Mouse (Mus musculus) heart, adult 2 months (tissue): ENCODE results near the gene Extl1.

Source experiments
- CTCF ChIP-seq: fragments of 200-600 bp; IDR thresholded peaks from 2 replicates; pipeline ENCODE4 v1.8.1; 2022; ENCODE audit warnings: antibody characterized with exemption, mild to moderate bottlenecking, moderate library complexity
- POLR2A ChIP-seq: fragments of 200-500 bp; IDR thresholded peaks from 2 replicates; pipeline ENCODE4 v1.6.1; 2011; ENCODE audit warnings: mild to moderate bottlenecking, low read depth, low read length, control low read depth; ENCODE audit not compliant: insufficient read depth

DNA sequence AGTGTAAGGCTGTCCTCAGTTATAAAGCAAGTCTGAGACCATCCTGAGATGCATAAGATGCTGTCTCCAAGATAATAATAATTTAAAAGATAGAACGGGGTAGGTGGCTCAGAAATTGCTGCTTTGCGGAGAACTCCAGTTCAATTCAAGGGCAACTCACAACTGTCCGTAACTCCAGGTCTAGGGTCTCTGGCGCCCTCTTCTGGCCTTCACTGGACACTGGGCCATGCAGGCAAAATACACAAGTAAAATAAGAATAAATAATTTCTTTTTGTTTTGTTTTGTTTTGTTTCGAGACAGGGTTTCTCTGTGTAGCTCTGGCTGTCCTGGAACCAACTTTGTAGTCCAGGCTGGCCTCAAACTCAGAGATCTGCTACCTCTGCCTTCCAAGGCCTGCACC is 4.7 kb upstream of the Extl1 start:
- no peak for TF ChIP-seq POLR2A
- peak; percentile 93 for TF ChIP-seq CTCF
